Mouse (Mus musculus): ENCODE results near the gene Ankib1.

DNA sequence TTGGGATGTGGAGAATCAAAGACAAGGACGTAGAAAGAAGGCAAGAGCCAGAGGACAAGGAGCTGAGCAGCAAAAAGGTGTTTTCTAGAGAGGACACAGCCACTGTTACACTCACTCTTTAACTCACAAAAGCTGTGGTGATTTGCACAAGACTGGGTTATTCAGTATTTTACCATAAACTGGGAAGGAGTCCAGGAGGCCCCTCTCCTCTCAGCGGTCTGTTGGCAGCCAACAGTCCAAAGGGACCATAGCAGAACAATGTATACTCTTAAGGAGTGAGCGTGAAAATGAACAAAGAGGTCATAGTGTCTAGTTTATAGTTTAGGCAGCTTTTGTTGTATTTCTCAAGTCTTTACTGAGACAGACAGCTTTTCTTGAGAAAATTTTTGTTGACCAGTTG, 31.2 kb downstream of the Ankib1 start:
- no peak for TF ChIP-seq CTCF (IDR thresholded peaks at IDR 0.05; ENCODE audit: borderline replicate concordance, control insufficient read depth, extremely low read depth, insufficient read depth, low read length, poor library complexity)
- TF ChIP-seq POLR2A (IDR thresholded peaks at IDR 0.05; ENCODE audit: control insufficient read depth, extremely low read depth, insufficient read depth, low read length, poor library complexity), result no peak
